Mouse (Mus musculus): ENCODE data around the gene C1ql2. TPM values are rescaled to one million over a fixed set of nuclear protein-coding genes. Genes with fewer than 3 reads are reported as not detected.

C1ql2 gene
- total RNA-seq, 2 experiments from 2014 or later: 1.5 TPM

GRCm38 (mm10) chr1:120368138-120368537, 27.8 kb downstream of the C1ql2 start:
- intact Hi-C loops (cut with DNase I): no loop called here
- DNase-seq (ENCODE audit: extremely low spot score in 1 of 2, low spot score in 2 of 2): no peak

- intact Hi-C loops (cut with DNase I): no loop called here
- no peak for DNase-seq (ENCODE audit: extremely low spot score in 1 of 2, low spot score in 2 of 2)
These were observed 33.7 kb downstream of the C1ql2 start for GRCm38 (mm10) chr1:120374131-120374530.

GRCm38 (mm10) chr1:120374832-120375231, 34.5 kb downstream of the C1ql2 start:
- no peak for DNase-seq (ENCODE audit: extremely low spot score in 1 of 2, low spot score in 2 of 2)
- intact Hi-C loops (cut with DNase I): no loop called here

DNA sequence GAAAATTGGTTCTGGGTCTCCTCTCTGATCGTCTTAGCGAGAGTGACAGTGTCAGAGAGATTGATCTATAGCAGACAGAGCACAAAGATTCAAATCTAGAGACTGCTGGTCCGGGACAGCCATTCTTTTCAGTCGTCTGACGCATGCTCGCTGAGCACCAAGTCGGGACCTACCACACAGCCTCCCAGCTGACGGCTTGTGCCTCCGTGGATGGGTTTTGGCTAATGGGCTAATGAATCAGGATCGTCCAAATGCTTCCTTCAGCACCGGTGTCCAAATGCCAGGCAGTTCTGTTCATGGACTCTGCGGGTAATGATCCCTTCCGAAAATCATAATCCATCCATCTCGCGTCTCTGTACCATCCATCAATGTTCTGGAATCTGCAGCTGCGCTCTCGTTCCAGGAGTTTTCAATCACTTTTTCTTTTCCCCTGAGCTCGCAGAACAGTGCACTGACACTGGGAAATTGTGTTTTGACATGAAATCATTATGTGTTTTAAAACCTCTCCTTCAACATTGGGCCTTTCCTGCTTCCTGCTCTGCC, 44.7 kb downstream of the C1ql2 start:
- DNase-seq (ENCODE audit: extremely low spot score in 1 of 2, low spot score in 2 of 2): no peak
- intact Hi-C loops (cut with DNase I): no loop called here

DNA sequence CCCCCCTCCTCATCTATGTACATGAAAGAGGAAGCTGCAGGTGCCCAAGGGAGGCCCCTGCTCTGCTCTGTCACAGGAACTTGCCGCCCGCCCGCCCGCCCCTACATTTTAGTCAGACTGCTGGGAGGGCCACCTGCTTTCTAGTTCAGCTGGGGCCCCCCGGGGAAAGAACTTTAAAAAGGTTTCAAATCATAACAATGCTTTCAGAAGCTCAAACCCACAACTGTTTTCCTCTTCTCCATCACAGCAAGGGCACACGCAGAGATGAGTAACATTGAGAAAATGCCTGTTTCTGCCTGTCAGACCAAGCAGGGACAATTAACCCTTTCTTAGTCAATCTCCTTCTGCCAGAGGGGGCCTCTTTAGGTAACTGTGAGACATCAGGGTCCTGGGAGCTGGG, 49.4 kb downstream of the C1ql2 start:
- no peak for DNase-seq (ENCODE audit: extremely low spot score in 1 of 2, low spot score in 2 of 2)
- intact Hi-C loops (cut with DNase I): no loop called here

DNA sequence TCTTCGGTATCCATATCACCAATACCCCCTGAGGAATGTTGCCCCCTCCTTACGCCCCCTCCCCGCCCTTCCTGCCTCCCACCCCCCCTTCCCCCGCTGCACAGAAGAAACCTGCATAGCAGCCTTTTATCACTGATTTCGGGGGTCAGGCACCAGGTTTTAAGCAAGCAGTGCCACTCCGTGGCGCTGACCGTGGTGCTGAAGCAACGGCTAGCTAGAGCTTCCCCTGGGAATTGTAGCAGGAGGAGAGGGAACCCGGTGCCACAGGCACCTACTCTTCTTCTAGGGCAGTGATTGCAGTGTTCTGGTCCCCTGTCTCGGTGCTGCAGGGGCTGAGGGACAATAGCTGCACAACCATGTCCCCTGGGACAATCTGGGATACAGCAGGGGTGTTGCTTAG, 50.0 kb downstream of the C1ql2 start:
- DNase-seq (ENCODE audit: extremely low spot score in 1 of 2, low spot score in 2 of 2): peak in 1 of 2 experiments; percentile 45
- intact Hi-C loops (cut with DNase I): no loop called here

Other genes starting within 250 kb of the C1ql2 start
- 100 to 1,000 TPM; 343 to 360 TPM for gene Dbi, start 219.5 kb upstream of the C1ql2 start, total RNA-seq (2021)
- 1 to 10 TPM; 6.8 to 8.7 TPM for gene 3110009E18Rik, start 219.4 kb upstream of the C1ql2 start, total RNA-seq (2021)
- 1 to 10 TPM; 7.2 to 8.9 TPM for gene Steap3, start 67.9 kb upstream of the C1ql2 start, total RNA-seq (2021)
- not detected for gene Marco, start 164.4 kb downstream of the C1ql2 start, total RNA-seq (2021)

Data from left cerebral cortex, postnatal 10 days (tissue).